Mouse (Mus musculus): ENCODE data around the gene Ucn3. TPM values are rescaled to one million over a fixed set of nuclear protein-coding genes. Genes with fewer than 3 reads are reported as not detected.

Ucn3 gene
- polyA plus RNA-seq (2012; rRNA removed) = not detected in 2 replicates

DNA sequence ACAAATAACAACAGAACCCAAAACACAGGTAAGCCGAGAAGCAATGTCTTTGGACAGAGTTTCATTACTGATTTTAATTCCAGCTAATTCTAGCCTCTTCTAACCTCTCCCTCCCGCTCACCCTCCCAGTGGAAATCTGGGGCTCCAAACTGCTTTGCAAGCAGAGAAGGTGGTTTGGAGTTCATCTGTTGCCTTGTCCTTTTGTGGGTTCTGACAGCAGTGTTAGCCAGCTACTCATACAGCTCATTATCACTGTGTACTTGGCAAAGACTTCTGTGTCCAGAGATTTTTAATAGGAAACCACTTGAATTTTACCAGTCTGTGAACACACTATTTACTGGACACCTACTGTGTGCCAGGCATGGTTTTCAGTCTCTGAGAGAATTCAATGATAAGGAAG is at the start of gene Ucn3:
TSS of gene Ucn3 (minus strand) at position 101 of the 400 bp plus-strand sequence.
- DNase-seq = no peak
- Histone ChIP-seq H3K4me1 (ENCODE audit: control insufficient read depth, insufficient read depth, low read length) (no peaks in the 10 kb centered on the region), H3K4me3 (replicated peaks; ENCODE audit: extremely low read depth, low read depth, low read length) (no peak within 1 kb of the TSS)
- WGBS = 70% methylated on average over 2 of the region's 2 CpGs
- no peak for TF ChIP-seq CTCF (IDR thresholded peaks at IDR 0.05; ENCODE audit: insufficient read depth, low read length)
- no peak for TF ChIP-seq POLR2A (IDR thresholded peaks at IDR 0.05; ENCODE audit: borderline replicate concordance, extremely low read depth, low read depth, low read length)

DNA sequence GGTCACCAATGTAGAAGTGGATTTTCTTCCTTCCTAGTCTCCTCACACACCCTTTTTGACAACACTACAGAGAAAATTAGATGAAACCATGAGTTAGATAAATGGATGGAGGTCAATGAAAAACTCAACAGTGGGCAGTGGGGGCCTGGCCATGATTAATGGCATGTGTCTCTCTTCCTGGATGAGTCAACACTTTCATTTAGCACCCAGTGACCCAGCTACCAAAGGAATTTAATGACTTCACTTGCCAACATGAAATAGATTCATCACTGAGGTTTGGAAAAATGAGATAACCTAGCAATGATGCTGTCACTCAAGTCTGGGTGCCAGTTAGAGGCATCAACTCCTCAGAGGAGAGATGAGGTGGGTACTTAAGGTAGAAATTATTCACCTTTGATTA is 46.9 kb upstream of the Ucn3 start:
- DNase-seq = no peak
- Histone ChIP-seq H3K4me1 (ENCODE audit: control insufficient read depth, insufficient read depth, low read length) (no peaks in the 10 kb centered on the region), H3K4me3 (replicated peaks; ENCODE audit: extremely low read depth, low read depth, low read length) (no peak overlapping the region)
- TF ChIP-seq CTCF (IDR thresholded peaks at IDR 0.05; ENCODE audit: insufficient read depth, low read length) = no peak
- no peak for TF ChIP-seq POLR2A (IDR thresholded peaks at IDR 0.05; ENCODE audit: borderline replicate concordance, extremely low read depth, low read depth, low read length)

DNA sequence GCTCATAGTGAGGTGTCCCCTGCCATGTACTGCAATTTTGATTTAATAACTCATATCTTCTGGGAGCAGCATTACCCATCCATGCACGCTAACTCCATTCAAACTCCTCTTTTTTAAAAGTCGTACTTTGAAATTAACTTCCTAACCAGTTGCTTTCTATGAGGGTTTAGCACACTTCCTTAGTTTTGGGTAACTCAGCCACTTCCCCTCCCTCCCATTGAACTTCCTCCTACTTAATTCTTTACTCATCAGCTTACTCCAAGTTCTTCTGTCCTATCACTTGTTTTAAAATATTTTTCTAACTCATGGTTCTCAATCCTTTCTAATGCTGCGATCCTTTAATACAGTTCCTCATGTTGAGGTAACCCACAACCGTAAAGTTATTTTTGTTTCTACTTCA is 23.7 kb upstream of the Ucn3 start:
- Histone ChIP-seq H3K4me1 (ENCODE audit: control insufficient read depth, insufficient read depth, low read length) (no peaks in the 10 kb centered on the region), H3K4me3 (replicated peaks; ENCODE audit: extremely low read depth, low read depth, low read length) (no peak overlapping the region)
- DNase-seq = no peak
- 69% methylated on average over 4 of the region's 4 CpGs for WGBS
- TF ChIP-seq CTCF (IDR thresholded peaks at IDR 0.05; ENCODE audit: insufficient read depth, low read length) (no peak), POLR2A (IDR thresholded peaks at IDR 0.05; ENCODE audit: borderline replicate concordance, extremely low read depth, low read depth, low read length) (no peak)

DNA sequence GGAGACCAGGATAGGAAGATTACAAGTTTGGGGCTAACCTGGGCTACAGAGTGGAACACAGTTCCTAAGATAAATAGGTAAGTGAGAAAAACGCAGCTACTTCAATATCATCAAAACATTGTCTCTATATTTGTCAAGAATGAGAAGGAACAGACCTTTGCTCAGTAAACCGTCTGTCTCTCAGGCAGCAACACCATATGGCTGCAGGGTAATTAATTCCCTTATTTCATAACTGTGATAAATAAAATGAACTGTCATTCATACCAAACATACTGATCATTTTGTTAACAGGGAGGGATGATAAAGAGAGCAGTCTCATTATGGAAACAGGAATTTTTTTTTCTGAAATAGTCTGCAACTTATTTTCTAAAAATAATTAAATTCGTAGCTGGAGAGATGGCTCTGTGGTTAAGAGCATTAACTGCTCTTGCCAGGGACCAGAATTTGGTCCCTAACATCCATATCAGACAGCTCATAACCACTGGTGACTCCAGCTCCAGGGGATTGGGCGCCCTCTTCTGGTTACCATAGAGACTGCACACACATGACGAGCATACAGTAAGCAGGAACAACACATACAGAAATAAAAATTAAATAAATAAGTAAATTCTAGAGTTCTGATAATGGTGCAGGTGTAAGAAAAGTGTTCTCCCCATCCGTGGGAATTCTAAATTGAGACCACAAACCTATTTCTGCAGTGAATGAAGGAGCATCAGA is 6.2 kb upstream of the Ucn3 start:
- DNase-seq = no peak
- TF ChIP-seq CTCF (IDR thresholded peaks at IDR 0.05; ENCODE audit: insufficient read depth, low read length) = no peak
- TF ChIP-seq POLR2A (IDR thresholded peaks at IDR 0.05; ENCODE audit: borderline replicate concordance, extremely low read depth, low read depth, low read length) = no peak
- H3K4me1 ChIP-seq (ENCODE audit: control insufficient read depth, insufficient read depth, low read length) = no peaks in the 10 kb centered on the region
- WGBS = 79% methylated on average over 6 of the region's 6 CpGs
- no peak overlapping the region for H3K4me3 ChIP-seq (replicated peaks; ENCODE audit: extremely low read depth, low read depth, low read length)

DNA sequence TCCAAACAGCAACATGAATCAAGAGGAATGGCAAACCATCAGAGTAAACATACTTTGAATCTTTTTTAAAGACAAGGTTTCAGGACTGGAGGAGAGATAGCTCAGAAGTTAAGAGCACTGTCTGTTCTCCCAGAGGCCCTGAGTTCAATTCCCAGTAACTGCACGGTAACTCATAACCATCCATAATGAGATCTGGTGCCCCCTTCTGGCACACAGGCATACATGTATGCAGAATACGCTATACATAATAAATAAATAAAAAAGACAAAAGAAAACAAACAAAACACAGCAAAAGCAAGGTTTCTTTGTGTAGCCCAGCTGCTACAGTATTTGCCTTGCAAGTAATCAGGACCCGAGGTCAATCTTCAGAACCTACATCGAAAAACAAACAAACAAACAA is 4.3 kb upstream of the Ucn3 start:
- WGBS = 90% methylated on average over 4 of the region's 4 CpGs
- no peak for DNase-seq
- no peak for TF ChIP-seq CTCF (IDR thresholded peaks at IDR 0.05; ENCODE audit: insufficient read depth, low read length)
- no peak for TF ChIP-seq POLR2A (IDR thresholded peaks at IDR 0.05; ENCODE audit: borderline replicate concordance, extremely low read depth, low read depth, low read length)
- H3K4me1 ChIP-seq (ENCODE audit: control insufficient read depth, insufficient read depth, low read length) = no peaks in the 10 kb centered on the region
- no peak overlapping the region for H3K4me3 ChIP-seq (replicated peaks; ENCODE audit: extremely low read depth, low read depth, low read length)

DNA sequence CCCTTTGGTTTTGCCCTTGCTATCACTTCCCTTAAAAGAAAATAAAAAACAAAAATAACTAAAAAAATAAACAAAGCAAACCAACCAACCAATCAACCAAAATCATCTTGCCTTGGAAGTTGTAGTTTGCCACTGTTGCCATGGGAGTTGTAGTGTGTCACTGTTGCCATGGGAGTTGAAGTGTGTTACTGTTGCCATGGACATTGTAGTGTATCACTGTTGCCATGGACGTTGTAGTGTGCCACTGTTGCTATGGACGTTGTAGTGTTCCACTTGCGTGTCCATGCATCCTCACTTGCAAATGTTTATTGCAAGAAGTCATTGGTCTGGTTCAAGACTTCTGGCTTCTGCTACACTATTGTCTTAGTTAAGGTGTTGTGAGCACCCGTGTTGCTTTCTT is 2.1 kb upstream of the Ucn3 start:
- no peak for TF ChIP-seq CTCF (IDR thresholded peaks at IDR 0.05; ENCODE audit: insufficient read depth, low read length)
- no peak for TF ChIP-seq POLR2A (IDR thresholded peaks at IDR 0.05; ENCODE audit: borderline replicate concordance, extremely low read depth, low read depth, low read length)
- WGBS = 81% methylated on average over 4 of the region's 4 CpGs
- H3K4me1 ChIP-seq (ENCODE audit: control insufficient read depth, insufficient read depth, low read length) = no peaks in the 10 kb centered on the region
- H3K4me3 ChIP-seq (replicated peaks; ENCODE audit: extremely low read depth, low read depth, low read length) = no peak overlapping the region
- DNase-seq = no peak

DNA sequence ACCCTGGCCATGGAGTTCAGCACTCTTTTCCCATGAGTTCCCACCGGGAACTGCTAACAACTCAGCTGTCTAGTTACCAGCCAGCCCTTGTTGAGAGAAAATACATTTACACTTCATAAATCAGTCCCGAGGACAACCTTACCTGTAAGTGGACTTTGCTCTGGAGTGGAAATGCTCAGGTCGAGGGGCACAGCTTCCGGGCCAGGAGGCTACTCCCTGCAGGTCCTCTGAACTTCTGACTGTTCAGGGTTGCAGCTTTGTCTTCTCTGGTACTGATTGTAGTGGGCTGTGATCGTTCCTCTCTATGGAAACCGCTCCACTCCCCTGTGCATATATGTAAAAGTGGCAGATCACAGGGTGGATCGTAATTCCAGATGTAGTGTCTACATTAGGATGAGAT is 450 bp downstream of the Ucn3 start:
- H3K4me3 ChIP-seq (replicated peaks; ENCODE audit: extremely low read depth, low read depth, low read length) = no peak overlapping the region
- no peaks in the 10 kb centered on the region for H3K4me1 ChIP-seq (ENCODE audit: control insufficient read depth, insufficient read depth, low read length)
- no peak for DNase-seq
- 57% methylated on average over 7 of the region's 7 CpGs for WGBS
- TF ChIP-seq POLR2A (IDR thresholded peaks at IDR 0.05; ENCODE audit: borderline replicate concordance, extremely low read depth, low read depth, low read length) = no peak
- TF ChIP-seq CTCF (IDR thresholded peaks at IDR 0.05; ENCODE audit: insufficient read depth, low read length) = no peak

DNA sequence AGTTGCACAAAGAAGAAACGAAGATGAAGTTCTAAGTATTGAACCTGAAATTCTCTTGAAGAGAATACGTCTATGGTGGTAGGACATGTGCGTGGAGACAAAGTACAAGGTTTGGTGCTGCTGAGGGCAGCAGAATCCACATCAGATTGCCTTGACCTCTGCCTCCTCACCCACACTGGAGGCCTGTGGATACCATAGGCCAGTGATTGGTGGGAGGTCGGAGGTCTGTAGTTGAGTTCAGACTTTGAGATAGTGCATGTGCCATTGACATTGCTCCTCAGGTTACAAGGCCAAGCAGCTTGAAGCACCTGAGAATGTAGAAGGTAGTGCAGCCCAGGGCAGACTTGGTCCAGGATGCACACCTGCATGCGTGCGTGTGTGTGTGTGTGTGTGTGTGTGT is 19.1 kb downstream of the Ucn3 start:
- Histone ChIP-seq H3K4me1 (ENCODE audit: control insufficient read depth, insufficient read depth, low read length) (no peaks in the 10 kb centered on the region), H3K4me3 (replicated peaks; ENCODE audit: extremely low read depth, low read depth, low read length) (no peak overlapping the region)
- no peak for DNase-seq
- WGBS = 87% methylated on average over 6 of the region's 6 CpGs
- TF ChIP-seq POLR2A (IDR thresholded peaks at IDR 0.05; ENCODE audit: borderline replicate concordance, extremely low read depth, low read depth, low read length) = no peak
- no peak for TF ChIP-seq CTCF (IDR thresholded peaks at IDR 0.05; ENCODE audit: insufficient read depth, low read length)

DNA sequence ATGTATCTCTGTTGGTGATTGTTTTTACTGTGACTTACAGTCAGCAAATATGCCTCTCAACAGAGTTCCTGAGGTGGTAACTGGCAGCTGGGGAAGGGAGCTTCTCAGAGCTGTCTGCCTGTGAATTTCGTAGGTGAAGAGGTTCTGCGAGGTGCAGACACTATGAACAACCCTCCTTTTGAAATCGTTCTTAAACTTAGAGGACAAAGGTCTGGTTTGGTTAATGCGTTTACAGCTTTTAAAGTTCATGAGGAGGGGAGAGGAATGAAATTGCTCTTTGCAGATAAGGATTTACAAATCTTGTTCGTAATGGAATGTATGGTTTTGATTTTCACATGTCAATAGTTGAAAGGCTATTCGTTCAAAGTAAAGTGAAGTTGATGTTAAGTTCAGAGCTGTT is 19.5 kb downstream of the Ucn3 start:
- DNase-seq = no peak
- H3K4me1 ChIP-seq (ENCODE audit: control insufficient read depth, insufficient read depth, low read length) = no peaks in the 10 kb centered on the region
- 71% methylated on average over 6 of the region's 6 CpGs for WGBS
- H3K4me3 ChIP-seq (replicated peaks; ENCODE audit: extremely low read depth, low read depth, low read length) = no peak overlapping the region
- TF ChIP-seq POLR2A (IDR thresholded peaks at IDR 0.05; ENCODE audit: borderline replicate concordance, extremely low read depth, low read depth, low read length) = no peak
- no peak for TF ChIP-seq CTCF (IDR thresholded peaks at IDR 0.05; ENCODE audit: insufficient read depth, low read length)

DNA sequence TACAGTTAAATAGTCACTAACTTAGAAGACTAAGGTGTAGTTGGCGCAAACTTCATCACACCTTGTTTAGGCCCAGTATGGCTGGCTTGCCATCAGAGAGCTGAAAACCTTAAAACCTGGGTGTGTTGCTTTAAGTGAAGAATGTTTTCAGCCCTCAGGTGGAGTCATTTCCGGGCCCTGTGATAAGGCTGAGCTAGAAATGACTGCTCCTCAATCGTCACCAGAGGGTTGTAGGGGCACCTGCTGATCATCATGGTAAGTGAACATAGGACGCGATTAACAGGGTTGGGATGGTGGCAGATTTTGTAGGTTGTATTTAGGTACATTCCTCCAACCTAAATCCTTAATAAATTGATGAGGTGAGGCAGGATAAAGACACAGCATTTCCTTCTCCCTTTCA is 20.7 kb downstream of the Ucn3 start:
- no peak overlapping the region for H3K4me3 ChIP-seq (replicated peaks; ENCODE audit: extremely low read depth, low read depth, low read length)
- WGBS = 79% methylated on average over 5 of the region's 5 CpGs
- no peaks in the 10 kb centered on the region for H3K4me1 ChIP-seq (ENCODE audit: control insufficient read depth, insufficient read depth, low read length)
- no peak for DNase-seq
- TF ChIP-seq CTCF (IDR thresholded peaks at IDR 0.05; ENCODE audit: insufficient read depth, low read length) = no peak
- TF ChIP-seq POLR2A (IDR thresholded peaks at IDR 0.05; ENCODE audit: borderline replicate concordance, extremely low read depth, low read depth, low read length) = no peak
